Mouse (Mus musculus) embryonic fibroblast, embryonic 13.5 days (primary cell): ENCODE data around the gene Wwox.

Experiments used
- CTCF ChIP-seq: IDR thresholded peaks from 2 replicates; pipeline ENCODE4 v1.5.1; 2011; ENCODE audit warnings: mild to moderate bottlenecking, control low read depth, low read length, moderate library complexity, borderline replicate concordance; ENCODE audit not compliant: insufficient read depth
- POLR2A ChIP-seq: IDR thresholded peaks from 2 replicates; pipeline ENCODE4 v1.6.1; 2011; ENCODE audit warnings: low read depth, mild to moderate bottlenecking, control low read depth, low read length, moderate library complexity

GRCm38 (mm10) chr8:114985996-114986395 lies 546.5 kb downstream of the Wwox start:
- TF ChIP-seq CTCF (no peak), POLR2A (no peak)
